Mouse (Mus musculus): Measurements from ENCODE around the gene Nos1ap. TPM values are rescaled to one million over a fixed set of nuclear protein-coding genes. Genes with fewer than 3 reads are reported as not detected.

Nos1ap gene
- total RNA-seq, 2 experiments from 2014 or later = 204 to 213 TPM

- DNase-seq = no peak
These were observed 50.2 kb downstream of the Nos1ap start for GRCm38 (mm10) chr1:170539507-170539906.

GRCm38 (mm10) chr1:170538481-170539061 is 51.1 kb downstream of the Nos1ap start:
- no peak for DNase-seq

GRCm38 (mm10) chr1:170536344-170536743 is 53.3 kb downstream of the Nos1ap start:
- DNase-seq = no peak

- DNase-seq = no peak
These were observed 54.4 kb downstream of the Nos1ap start for GRCm38 (mm10) chr1:170535221-170535620.

- no peak for DNase-seq
These were observed 58.4 kb downstream of the Nos1ap start for GRCm38 (mm10) chr1:170531286-170531685.

- no peak for DNase-seq
These were observed 59.2 kb downstream of the Nos1ap start for GRCm38 (mm10) chr1:170530456-170530855.

GRCm38 (mm10) chr1:170522891-170523290 is 66.8 kb downstream of the Nos1ap start:
- no peak for DNase-seq

- DNase-seq = no peak
These were observed 68.0 kb downstream of the Nos1ap start for GRCm38 (mm10) chr1:170521520-170522205.

GRCm38 (mm10) chr1:170520206-170520605 is 69.5 kb downstream of the Nos1ap start:
- no peak for DNase-seq

- no peak for DNase-seq
These were observed 70.0 kb downstream of the Nos1ap start for GRCm38 (mm10) chr1:170519631-170520030.

GRCm38 (mm10) chr1:170516182-170516581 is 73.5 kb downstream of the Nos1ap start:
- no peak for DNase-seq

- DNase-seq = no peak
These were observed 74.2 kb downstream of the Nos1ap start for GRCm38 (mm10) chr1:170515455-170515854.

- DNase-seq = no peak
These were observed 75.4 kb downstream of the Nos1ap start for GRCm38 (mm10) chr1:170514226-170514625.

- DNase-seq = no peak
These were observed 77.1 kb downstream of the Nos1ap start for GRCm38 (mm10) chr1:170512429-170513097.

- no peak for DNase-seq
These were observed 78.9 kb downstream of the Nos1ap start for GRCm38 (mm10) chr1:170510595-170511240.

GRCm38 (mm10) chr1:170506309-170506708 is 83.4 kb downstream of the Nos1ap start:
- DNase-seq = no peak

- no peak for DNase-seq
These were observed 84.6 kb downstream of the Nos1ap start for GRCm38 (mm10) chr1:170505107-170505506.

- no peak for DNase-seq
These were observed 85.3 kb downstream of the Nos1ap start for GRCm38 (mm10) chr1:170504378-170504777.

GRCm38 (mm10) chr1:170503277-170503739 is 86.4 kb downstream of the Nos1ap start:
- DNase-seq = no peak

GRCm38 (mm10) chr1:170502491-170503276 is 87.0 kb downstream of the Nos1ap start:
- DNase-seq = no peak

GRCm38 (mm10) chr1:170501970-170502369 is 87.7 kb downstream of the Nos1ap start:
- no peak for DNase-seq

GRCm38 (mm10) chr1:170501556-170501955 is 88.1 kb downstream of the Nos1ap start:
- no peak for DNase-seq
